Mouse (Mus musculus): ENCODE data around the gene Fam221b.

GRCm38 (mm10) chr4:43620146-43620778 lies 48.7 kb downstream of the Fam221b start:
- TF ChIP-seq CTCF (IDR thresholded peaks at IDR 0.05; ENCODE audit: control insufficient read depth, insufficient read depth, insufficient read length) (no peak), MAX (IDR thresholded peaks at IDR 0.05) (no peak), MYOG (IDR thresholded peaks at IDR 0.05; ENCODE audit: control insufficient read depth, extremely low read depth, insufficient read length) (no peak), MYOD1 (IDR thresholded peaks at IDR 0.05; ENCODE audit: control insufficient read depth, insufficient read length, low read depth) (no peak), FOSL1 (IDR thresholded peaks at IDR 0.05; ENCODE audit: insufficient read depth, low read length, poor library complexity, severe bottlenecking) (no peak), CEBPB (IDR thresholded peaks at IDR 0.05; ENCODE audit: low read depth) (no peak)
